7 mouse cellular contexts compared by ENCODE assay signal in the genomic region with DNA sequence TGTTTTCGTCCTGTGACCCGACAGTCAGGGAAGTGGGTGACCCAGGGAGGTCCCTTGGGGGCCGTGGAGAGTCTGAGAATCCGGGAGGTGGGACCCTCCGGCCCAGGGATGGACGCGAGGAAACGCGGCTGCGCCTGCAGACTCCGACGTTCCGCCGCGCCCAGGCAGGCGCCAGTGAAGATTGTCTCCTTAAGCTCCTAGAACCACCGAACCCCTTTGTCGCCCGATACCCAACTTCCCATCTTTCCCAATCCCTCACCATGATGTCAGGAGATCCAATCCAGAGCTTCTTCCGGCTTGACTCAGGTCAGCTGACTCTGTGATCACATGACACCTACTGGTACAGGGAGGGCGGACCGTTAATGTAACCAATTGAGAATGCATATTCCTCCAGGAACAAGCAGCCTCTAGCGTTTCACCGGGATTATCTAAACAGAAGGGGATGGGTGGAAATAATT. TPM values are rescaled to one million over a fixed set of nuclear protein-coding genes. Genes with fewer than 3 reads are reported as not detected.
DNase-seq lines count a peak whose midpoint lies in the region; ATAC-seq and TF ChIP-seq lines count a peak whose summit lies in the region.

A gene (minus strand): TSS at position 319 of the 458 bp plus-strand sequence.

- peak within 1 kb of the TSS; percentile 73 for H3K4me3 ChIP-seq in embryonic facial prominence, embryonic 10.5 days
- peak within 1 kb of the TSS; percentile 84 for H3K4me3 ChIP-seq in intestine, postnatal 0 days (ENCODE audit: low read depth, low read length)
- peak within 1 kb of the TSS; percentile 65 for H3K4me3 ChIP-seq in midbrain, embryonic 12.5 days
- H3K4me3 ChIP-seq in small intestine, adult 2 months (ENCODE audit: low read depth, low read length) = peak within 1 kb of the TSS; percentile 82

- peak; percentile 33; the same call in 1 of the 2 replicates for TF ChIP-seq CTCF in intestine, postnatal 0 days (IDR thresholded peaks at IDR 0.05; ENCODE audit: low read depth)
- TF ChIP-seq CTCF in small intestine, adult 2 months (IDR thresholded peaks at IDR 0.05; ENCODE audit: extremely low read depth, insufficient read length, insufficient replicate concordance, low read depth, low read length) = no peak; the same call in 1 of the 2 replicates

- peak within 1 kb of the TSS; percentile 71 for H3K9ac ChIP-seq in intestine, postnatal 0 days (ENCODE audit: low read depth, low read length)
- H3K9ac ChIP-seq in midbrain, embryonic 12.5 days (replicated peaks) = peak within 1 kb of the TSS; percentile 67

- no peak; the same call in 1 of the 2 replicates for TF ChIP-seq POLR2A in small intestine, adult 2 months (IDR thresholded peaks at IDR 0.05; ENCODE audit: low read depth, low read length)

- intact Hi-C loops in left cerebral cortex, postnatal 4 days (cut with DNase I) = no loop called here

- peak within 1 kb of the TSS; percentile 83 for H3K27ac ChIP-seq in embryonic facial prominence, embryonic 10.5 days (replicated peaks)
- H3K27ac ChIP-seq in intestine, postnatal 0 days (ENCODE audit: low read depth, low read length) = peak within 1 kb of the TSS; percentile 62
- H3K27ac ChIP-seq in midbrain, embryonic 12.5 days (replicated peaks) = no peak within 1 kb of the TSS; the same call in 1 of the 2 replicates
- 0 out of 2 replicates have a peak within 1 kb of the TSS, but pooled peaks have one; percentile 8 for H3K27ac ChIP-seq in small intestine, adult 2 months (ENCODE audit: insufficient read depth, low read depth, low read length)

- DNase-seq in adrenal gland, postnatal 10 days = peak; percentile 94
- DNase-seq in embryonic facial prominence, embryonic 10.5 days (ENCODE audit: low spot score) = peak; percentile 92
- DNase-seq in gonadal fat pad, adult 2 months (ENCODE audit: low read depth) = peak; percentile 73
- peak; percentile 97 for DNase-seq in left cerebral cortex, postnatal 4 days

- ATAC-seq in intestine, postnatal 0 days = peak; percentile 80
- ATAC-seq in midbrain, embryonic 12.5 days (ENCODE audit: low FRiP score, low read depth) = peak; percentile 80

- peaks cover 19% of the 10 kb centered on the region for H3K4me1 ChIP-seq in embryonic facial prominence, embryonic 10.5 days
- H3K4me1 ChIP-seq in intestine, postnatal 0 days (replicated peaks; ENCODE audit: control insufficient read depth, insufficient read depth, low read length) = no peaks in the 10 kb centered on the region
- peaks cover 21% of the 10 kb centered on the region for H3K4me1 ChIP-seq in midbrain, embryonic 12.5 days
- peaks cover 10% of the 10 kb centered on the region; the same call in 1 of the 2 replicates for H3K4me1 ChIP-seq in small intestine, adult 2 months (ENCODE audit: control insufficient read depth, insufficient read depth, insufficient read length, low read length)

- under 1% methylated on average over 24 of the region's 24 CpGs for WGBS in embryonic facial prominence, embryonic 10.5 days
- WGBS in intestine, postnatal 0 days = 0% methylated on average over 24 of the region's 24 CpGs
- 1% methylated on average over 24 of the region's 24 CpGs for WGBS in midbrain, embryonic 12.5 days
- WGBS in small intestine, adult 2 months = under 1% methylated on average over 24 of the region's 24 CpGs

- peak within 1 kb of the TSS; percentile 97 for H3K4me2 ChIP-seq in intestine, postnatal 0 days (replicated peaks; ENCODE audit: low read depth)
- peak within 1 kb of the TSS; percentile 73 for H3K4me2 ChIP-seq in midbrain, embryonic 12.5 days (replicated peaks)

- H3K27me3 ChIP-seq in embryonic facial prominence, embryonic 10.5 days (replicated peaks; ENCODE audit: low read depth, poor library complexity, severe bottlenecking) = no peaks in the 10 kb centered on the region
- H3K27me3 ChIP-seq in intestine, postnatal 0 days (replicated peaks; ENCODE audit: control insufficient read depth, insufficient read depth, low read length) = no peaks in the 10 kb centered on the region
- peaks cover 7% of the 10 kb centered on the region for H3K27me3 ChIP-seq in midbrain, embryonic 12.5 days
- H3K27me3 ChIP-seq in small intestine, adult 2 months (ENCODE audit: control insufficient read depth, insufficient read depth, low read length) = no peaks in the 10 kb centered on the region

- H3K36me3 ChIP-seq in embryonic facial prominence, embryonic 10.5 days (replicated peaks) = peaks cover 19% of the 10 kb centered on the region
- H3K36me3 ChIP-seq in intestine, postnatal 0 days (ENCODE audit: control insufficient read depth, insufficient read depth) = peaks cover 21% of the 10 kb centered on the region; the same call in 1 of the 2 replicates
- 0 out of 2 replicates have a peak, but pooled peaks cover 12% of the 10 kb centered on the region for H3K36me3 ChIP-seq in midbrain, embryonic 12.5 days
- H3K36me3 ChIP-seq in small intestine, adult 2 months (ENCODE audit: control insufficient read depth, insufficient read depth, low read length) = peaks cover 13% of the 10 kb centered on the region; the same call in 1 of the 2 replicates

- H3K9me3 ChIP-seq in embryonic facial prominence, embryonic 10.5 days = no peaks in the 10 kb centered on the region
- no peaks in the 10 kb centered on the region for H3K9me3 ChIP-seq in intestine, postnatal 0 days (ENCODE audit: control insufficient read depth)
- H3K9me3 ChIP-seq in midbrain, embryonic 12.5 days = no peaks in the 10 kb centered on the region

RNA-seq across cellular contexts. Expression of the gene that starts here (rescaled TPM):
- total RNA-seq in adrenal gland, postnatal 10 days (2021) = 10 to 100 TPM; 48.8 to 57.6 TPM
- polyA plus RNA-seq in embryonic facial prominence, embryonic 10.5 days (2016; fragmentation: Nextera tagmentation; extraction: Ambion mirVana) = 99.9 and 105 TPM in 2 replicates
- polyA plus RNA-seq in gonadal fat pad, adult 2 months (2012; rRNA removed) = 139 and 197 TPM in 2 replicates
- 164 and 169 TPM in 2 replicates for polyA plus RNA-seq in intestine, postnatal 0 days (2015; fragmentation: Nextera tagmentation; extraction: Ambion mirVana)
- 100 to 1,000 TPM in 1 of 2 experiments, 10 to 100 TPM in 1; 99.8 to 101 TPM for total RNA-seq in left cerebral cortex, postnatal 4 days (2021)
- 113 and 117 TPM in 2 replicates for polyA plus RNA-seq in midbrain, embryonic 12.5 days (2016; fragmentation: Nextera tagmentation; extraction: Ambion mirVana)
- 91.7 and 194 TPM in 2 replicates for polyA plus RNA-seq in small intestine, adult 2 months (2012; rRNA removed)
